Mouse (Mus musculus) stomach, embryonic 15.5 days (tissue): ENCODE results near the gene Tldc1. TPM values are rescaled to one million over a fixed set of nuclear protein-coding genes. Genes with fewer than 3 reads are reported as not detected.

Experiments
- ATAC-seq: fragments of 200-750 bp; cut with Nextera tagmentation; 2 replicates; pipeline ENCODE4 v1.8.0; 2017; ENCODE audit warnings: low read depth, moderate number of reproducible peaks, moderate TSS enrichment; ENCODE audit not compliant: insufficient read depth, low FRiP score
- H3K27ac ChIP-seq: fragments of 300-500 bp; sonication (generic); 2 replicates; pipeline ENCODE4 v1.5.1; 2015; ENCODE audit warnings: mild to moderate bottlenecking, inconsistent platforms
- H3K27me3 ChIP-seq: fragments of 300-500 bp; sonication (generic); replicated peaks from 2 replicates; pipeline ENCODE4 v1.6.1; 2015; ENCODE audit warnings: inconsistent platforms
- H3K36me3 ChIP-seq: fragments of 300-500 bp; sonication (generic); 2 replicates; pipeline ENCODE4 v1.6.1; 2015; ENCODE audit warnings: inconsistent platforms
- H3K4me1 ChIP-seq: fragments of 300-500 bp; sonication (generic); 2 replicates; pipeline ENCODE4 v1.6.1; 2015; ENCODE audit warnings: inconsistent platforms
- H3K4me2 ChIP-seq: fragments of 300-500 bp; sonication (generic); 2 replicates; pipeline ENCODE4 v1.6.1; 2015; ENCODE audit warnings: mild to moderate bottlenecking, inconsistent platforms
- H3K4me3 ChIP-seq: fragments of 300-500 bp; sonication (generic); replicated peaks from 2 replicates; pipeline ENCODE4 v1.5.1; 2015; ENCODE audit warnings: inconsistent platforms
- H3K9ac ChIP-seq: fragments of 300-500 bp; sonication (generic); 2 replicates; pipeline ENCODE4 v1.6.1; 2015; ENCODE audit warnings: inconsistent platforms
- H3K9me3 ChIP-seq: fragments of 300-500 bp; sonication (generic); 2 replicates; pipeline ENCODE4 v1.6.1; 2016; ENCODE audit warnings: inconsistent platforms
- WGBS: fragments of 180-500 bp; shearing (Covaris S2); methylation state at CpG from one replicate; pipeline ENCODE4 v1.1.7; 2015; 5-methylcytosine and 5-hydroxymethylcytosine counted together
- polyA plus RNA-seq: library from polyadenylated mRNA; unstranded; fragments of >200 nt; fragmentation: Nextera tagmentation; extraction: Ambion mirVana; gene quantifications from 2 replicates; pipeline ENCODE4 v1.2.1, GENCODE M21; 2015

Tldc1 gene
- polyA plus RNA-seq, 1 experiment from 2014 or later, result 12.9 TPM

DNA sequence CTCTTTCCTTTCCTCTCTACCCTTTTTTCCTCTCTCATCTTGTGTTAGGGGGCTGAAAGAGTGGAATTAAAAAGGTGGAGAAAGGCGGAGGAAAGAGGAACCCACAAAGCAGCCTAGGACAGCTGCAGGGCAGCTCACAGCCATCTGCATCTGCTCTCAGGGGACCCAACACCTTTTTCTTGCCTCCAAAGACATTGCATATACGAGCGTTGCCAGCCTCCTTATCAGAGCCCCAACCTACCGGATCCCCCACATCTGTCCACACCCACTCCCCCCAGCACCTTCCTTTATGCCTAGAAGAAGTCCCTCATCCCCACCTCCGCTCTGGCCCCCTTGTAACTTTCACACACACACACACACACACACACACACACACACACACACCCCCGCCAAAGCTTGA, 5.4 kb upstream of the Tldc1 start:
- Histone ChIP-seq H3K9ac (no peak overlapping the region), H3K4me2 (no peak overlapping the region), H3K4me3 (no peak overlapping the region), H3K27ac (no peak overlapping the region; the same call in 1 of the 2 replicates), H3K9me3 (no peaks in the 10 kb centered on the region), H3K36me3 (no peaks in the 10 kb centered on the region), H3K4me1 (0 out of 2 replicates have a peak, but pooled peaks cover 11% of the 10 kb centered on the region), H3K27me3 (no peaks in the 10 kb centered on the region)
- no peak for ATAC-seq
- WGBS, result 77% methylated on average over 6 of the region's 6 CpGs

DNA sequence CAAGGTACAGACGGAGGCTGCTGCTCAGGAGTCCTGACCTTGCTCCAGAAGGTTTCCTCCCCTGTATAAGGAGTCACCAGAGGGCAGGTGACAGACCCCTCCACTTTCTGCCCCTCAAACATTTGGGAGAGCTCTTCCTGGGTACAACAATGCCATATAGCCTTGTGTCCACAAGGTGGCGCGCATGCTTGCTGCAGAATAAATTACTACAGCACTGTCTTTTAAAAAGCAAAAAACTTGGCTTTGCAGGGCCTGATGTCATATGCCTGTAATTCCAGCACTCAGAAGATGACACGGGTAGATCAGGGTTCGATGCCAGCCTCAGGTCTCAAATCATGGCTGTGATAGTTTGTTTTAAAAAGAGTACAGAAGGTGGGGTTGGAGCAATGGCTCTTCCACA, 4.5 kb upstream of the Tldc1 start:
- Histone ChIP-seq H3K4me2 (no peak overlapping the region), H3K9me3 (no peaks in the 10 kb centered on the region), H3K27me3 (no peaks in the 10 kb centered on the region), H3K36me3 (no peaks in the 10 kb centered on the region), H3K27ac (no peak overlapping the region), H3K4me1 (peaks cover 14% of the 10 kb centered on the region; the same call in 1 of the 2 replicates), H3K9ac (no peak overlapping the region), H3K4me3 (no peak overlapping the region)
- WGBS, result 4% methylated on average over 5 of the region's 5 CpGs
- ATAC-seq, result no peak

DNA sequence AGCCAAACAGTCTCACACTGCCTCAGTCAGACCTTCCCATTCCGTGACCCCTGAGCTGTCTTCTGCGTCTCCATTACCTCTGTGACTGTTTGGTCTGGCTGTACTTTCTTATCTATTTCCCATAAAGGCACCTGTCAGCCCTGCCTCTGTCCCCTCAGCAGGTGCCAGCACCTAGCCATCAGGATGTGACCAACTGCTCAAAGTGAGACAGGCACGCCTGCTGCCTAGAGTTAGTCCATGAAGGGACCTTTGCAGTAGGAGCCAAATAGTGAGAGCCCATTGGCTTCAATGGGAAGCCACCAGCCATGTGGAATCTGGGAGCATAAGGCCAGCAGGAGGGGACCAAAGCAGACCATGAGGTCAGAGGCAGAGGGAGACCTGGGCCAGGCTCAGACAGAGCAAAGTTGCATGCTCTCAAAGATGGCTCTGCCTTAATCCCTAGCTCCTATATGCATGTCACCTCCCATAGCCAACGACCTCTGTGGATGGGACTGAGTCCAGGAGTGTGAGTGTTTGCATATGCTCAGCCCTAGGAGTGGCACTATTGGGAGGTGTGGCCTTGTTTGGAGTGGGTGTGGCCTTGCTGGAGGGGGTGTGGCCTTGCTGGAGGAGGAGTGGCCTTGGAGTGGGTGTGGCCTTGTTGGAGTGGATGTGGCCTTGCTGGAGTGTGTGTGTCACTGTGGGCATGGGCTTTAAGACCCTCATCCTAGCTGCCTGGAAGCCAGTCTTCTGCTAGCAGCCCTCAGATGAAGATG, 3.0 kb upstream of the Tldc1 start:
- WGBS, result 49% methylated on average over 4 of the region's 4 CpGs
- ATAC-seq, result 0 out of 2 replicates have a peak, but pooled peaks have one; percentile 7

DNA sequence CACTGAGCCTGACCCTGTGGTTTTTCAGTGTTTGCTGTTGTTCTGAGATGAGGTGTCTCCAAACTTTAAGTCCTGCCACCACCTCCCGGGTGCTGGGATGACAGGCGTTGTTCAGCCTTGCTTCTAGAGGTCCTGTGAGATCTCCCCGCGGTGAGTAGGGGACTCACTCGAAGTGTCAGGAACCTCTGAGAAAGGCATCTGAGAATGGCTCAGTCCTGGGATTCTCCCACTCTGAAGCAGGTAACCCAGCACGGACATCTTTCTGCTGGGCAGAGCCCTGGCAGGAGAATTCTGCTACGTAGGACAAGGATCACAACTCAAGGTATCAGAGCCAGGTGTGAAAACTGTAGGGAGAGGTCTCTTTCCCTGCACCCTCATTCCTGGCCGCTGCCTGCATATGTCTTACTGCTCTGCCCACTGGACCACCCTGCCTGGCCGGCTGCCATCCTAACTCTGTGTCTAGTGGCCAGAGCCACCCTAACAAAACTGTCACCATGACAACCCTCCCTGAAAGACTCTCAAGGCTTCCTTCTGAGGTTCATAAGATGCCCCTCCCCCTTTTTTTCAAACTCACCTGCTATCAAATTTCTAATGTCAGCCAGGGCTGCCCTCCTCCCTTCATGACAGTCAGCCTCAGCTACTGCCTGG, 2.3 kb upstream of the Tldc1 start:
- H3K4me3 ChIP-seq, result no peak overlapping the region
- no peaks in the 10 kb centered on the region for H3K9me3 ChIP-seq
- H3K4me1 ChIP-seq, result peaks cover 24% of the 10 kb centered on the region
- H3K9ac ChIP-seq, result no peak overlapping the region
- WGBS, result 74% methylated on average over 9 of the region's 9 CpGs
- ATAC-seq, result no peak
- no peaks in the 10 kb centered on the region for H3K36me3 ChIP-seq
- no peak overlapping the region for H3K27ac ChIP-seq
- H3K4me2 ChIP-seq, result no peak overlapping the region
- H3K27me3 ChIP-seq, result no peaks in the 10 kb centered on the region

More for the DNA sequence above, 3.0 kb upstream of the Tldc1 start:
- no peak overlapping the region for H3K27ac ChIP-seq
- H3K4me3 ChIP-seq, result no peak overlapping the region
- H3K4me2 ChIP-seq, result no peak overlapping the region
- H3K9me3 ChIP-seq, result no peaks in the 10 kb centered on the region
- no peaks in the 10 kb centered on the region for H3K27me3 ChIP-seq
- no peak overlapping the region for H3K9ac ChIP-seq
- H3K4me1 ChIP-seq, result peaks cover 24% of the 10 kb centered on the region
- no peaks in the 10 kb centered on the region for H3K36me3 ChIP-seq

DNA sequence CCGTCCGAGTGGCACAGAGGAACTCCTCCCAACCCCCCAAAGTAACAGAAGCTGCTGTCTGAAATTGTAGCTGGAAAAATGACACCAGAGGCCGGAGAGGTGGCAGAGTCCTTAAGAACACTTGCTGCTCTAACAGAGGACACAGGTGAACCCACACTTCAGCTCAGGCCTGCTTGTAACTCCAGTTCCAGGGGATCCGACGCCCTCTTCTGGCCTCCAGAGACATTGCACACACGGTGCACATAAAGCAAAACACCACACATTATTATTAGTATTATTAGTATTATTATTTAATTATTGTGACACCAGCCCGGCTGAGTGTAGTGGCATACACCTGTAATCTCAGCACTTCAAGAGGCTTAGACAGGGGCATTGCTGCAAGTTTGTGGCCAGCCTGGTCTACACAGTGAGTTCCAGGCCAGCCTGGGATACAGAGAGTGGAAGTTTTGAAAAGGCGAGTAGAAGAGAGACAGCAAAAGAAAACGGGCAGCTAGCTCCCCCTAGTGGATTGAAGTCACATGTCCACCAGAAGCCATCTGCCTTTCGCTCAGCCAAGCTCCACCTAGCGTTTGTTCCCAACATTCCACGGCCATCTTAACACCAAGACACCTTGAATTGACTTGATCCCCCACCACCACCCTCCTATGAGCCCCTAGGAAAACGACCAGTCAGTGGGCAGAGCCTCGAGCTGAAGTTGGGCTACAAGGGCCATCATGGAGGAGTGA, 959 bp upstream of the Tldc1 start:
- H3K4me1 ChIP-seq, result peaks cover 24% of the 10 kb centered on the region
- no peaks in the 10 kb centered on the region for H3K27me3 ChIP-seq
- H3K4me3 ChIP-seq, result no peak overlapping the region
- H3K36me3 ChIP-seq, result no peaks in the 10 kb centered on the region
- no peaks in the 10 kb centered on the region for H3K9me3 ChIP-seq
- peak overlapping the region; percentile 72; the same call in 1 of the 2 replicates for H3K27ac ChIP-seq
- peak overlapping the region; percentile 84 for H3K4me2 ChIP-seq
- H3K9ac ChIP-seq, result no peak overlapping the region
- ATAC-seq, result peak; percentile 1; the same call in 1 of the 2 replicates
- 24% methylated on average over 14 of the region's 14 CpGs for WGBS

DNA sequence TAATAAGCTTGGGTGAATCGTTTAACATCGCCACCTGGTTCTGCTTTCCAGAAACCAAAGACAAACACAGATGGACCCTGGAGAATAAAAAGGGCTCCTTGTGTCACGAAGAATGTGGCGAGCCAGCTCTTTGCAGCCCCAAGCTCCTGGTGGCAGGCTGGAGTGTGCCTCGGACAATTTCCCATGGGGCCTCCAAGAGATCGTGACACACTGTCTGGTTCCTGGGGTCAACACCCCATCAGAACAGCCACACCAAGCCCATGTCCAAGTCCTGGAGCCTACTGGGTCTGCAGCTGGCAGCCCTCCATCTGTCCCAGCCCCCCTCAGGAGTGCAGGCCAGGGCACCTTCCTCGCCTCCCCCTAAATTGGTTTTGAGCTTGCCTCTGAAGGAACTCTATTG, 451 bp downstream of the Tldc1 start:
- 0 out of 2 replicates have a peak, but pooled peaks cover 4% of the 10 kb centered on the region for H3K36me3 ChIP-seq
- peak overlapping the region; percentile 73 for H3K27ac ChIP-seq
- peaks cover 24% of the 10 kb centered on the region for H3K4me1 ChIP-seq
- peak; percentile 8; the same call in 1 of the 2 replicates for ATAC-seq
- no peaks in the 10 kb centered on the region for H3K9me3 ChIP-seq
- WGBS, result 14% methylated on average over 7 of the region's 7 CpGs
- H3K4me3 ChIP-seq, result peak overlapping the region; percentile 65
- H3K9ac ChIP-seq, result peak overlapping the region; percentile 51
- H3K27me3 ChIP-seq, result no peaks in the 10 kb centered on the region
- peak overlapping the region; percentile 84 for H3K4me2 ChIP-seq

DNA sequence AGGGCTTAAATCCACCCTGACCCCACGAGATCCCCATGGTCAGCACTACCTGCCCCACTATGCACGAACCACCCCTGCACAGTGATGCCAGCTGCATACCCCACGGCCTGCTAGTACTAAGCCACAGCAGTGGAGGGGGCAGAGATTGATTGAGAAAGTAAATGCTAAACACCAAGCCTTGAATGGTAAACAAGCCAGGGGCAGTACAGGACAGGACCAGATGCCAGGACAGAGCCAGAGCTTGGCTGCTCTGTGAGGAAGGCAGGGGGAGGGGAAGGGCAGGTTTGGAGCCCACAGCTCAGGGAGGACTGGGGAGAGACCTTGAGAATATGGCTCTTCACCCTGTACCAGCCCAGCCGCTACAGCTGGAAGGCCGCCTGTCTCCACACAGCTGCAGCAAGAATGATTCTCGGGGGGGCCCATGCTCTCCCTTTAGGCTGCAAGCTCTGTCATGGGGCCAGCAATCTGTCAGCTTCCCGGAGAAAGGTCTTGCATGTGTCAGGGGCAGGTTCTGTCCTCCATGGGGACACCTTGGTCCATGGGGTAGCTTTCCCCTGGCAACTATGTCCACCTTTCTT, 1.5 kb downstream of the Tldc1 start:
- Histone ChIP-seq H3K9me3 (no peaks in the 10 kb centered on the region), H3K27ac (no peak overlapping the region), H3K4me1 (peaks cover 24% of the 10 kb centered on the region), H3K9ac (no peak overlapping the region), H3K4me2 (no peak overlapping the region), H3K4me3 (no peak overlapping the region), H3K27me3 (no peaks in the 10 kb centered on the region), H3K36me3 (0 out of 2 replicates have a peak, but pooled peaks cover 4% of the 10 kb centered on the region)
- ATAC-seq, result no peak
- 77% methylated on average over 7 of the region's 7 CpGs for WGBS

DNA sequence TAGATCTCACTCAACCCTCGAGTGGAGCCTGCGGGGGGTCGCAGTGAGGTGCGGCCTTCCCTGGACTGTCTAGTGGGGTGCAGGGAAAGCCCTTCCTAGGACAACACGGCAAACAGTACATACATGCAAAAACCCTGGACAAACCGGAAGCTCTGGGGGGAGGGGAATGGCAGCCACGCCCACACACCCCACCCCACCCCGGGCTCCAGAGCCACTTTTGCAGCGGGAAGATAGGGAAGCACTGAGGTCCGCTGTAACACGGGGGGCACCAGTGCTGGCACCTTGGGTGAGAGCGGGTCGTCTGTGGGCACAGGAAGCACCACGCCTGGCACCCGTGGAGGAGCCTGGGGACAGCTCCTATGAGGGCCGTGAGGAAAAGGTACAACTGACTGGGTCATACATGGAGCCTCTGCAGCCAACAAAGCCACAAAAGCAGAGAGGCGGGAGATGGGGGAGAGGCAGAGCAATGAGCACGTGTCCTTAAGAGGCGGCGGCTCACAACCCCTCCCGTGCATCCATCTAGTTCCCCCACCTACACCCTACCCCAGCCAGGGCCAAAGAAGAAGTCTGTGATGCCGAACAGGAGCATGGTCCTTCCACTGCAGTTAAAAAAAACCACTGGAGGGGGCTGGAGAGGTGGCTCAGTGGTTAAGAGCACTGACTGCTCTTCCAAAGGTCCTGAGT, 12.3 kb downstream of the Tldc1 start:
- Histone ChIP-seq H3K36me3 (peaks cover 11% of the 10 kb centered on the region; the same call in 1 of the 2 replicates), H3K4me3 (no peak overlapping the region), H3K9me3 (no peaks in the 10 kb centered on the region), H3K27me3 (no peaks in the 10 kb centered on the region), H3K4me1 (0 out of 2 replicates have a peak, but pooled peaks cover 3% of the 10 kb centered on the region), H3K9ac (no peak overlapping the region), H3K27ac (no peak overlapping the region), H3K4me2 (no peak overlapping the region)
- peak; percentile 28; the same call in 1 of the 2 replicates for ATAC-seq
- 62% methylated on average over 22 of the region's 22 CpGs for WGBS

DNA sequence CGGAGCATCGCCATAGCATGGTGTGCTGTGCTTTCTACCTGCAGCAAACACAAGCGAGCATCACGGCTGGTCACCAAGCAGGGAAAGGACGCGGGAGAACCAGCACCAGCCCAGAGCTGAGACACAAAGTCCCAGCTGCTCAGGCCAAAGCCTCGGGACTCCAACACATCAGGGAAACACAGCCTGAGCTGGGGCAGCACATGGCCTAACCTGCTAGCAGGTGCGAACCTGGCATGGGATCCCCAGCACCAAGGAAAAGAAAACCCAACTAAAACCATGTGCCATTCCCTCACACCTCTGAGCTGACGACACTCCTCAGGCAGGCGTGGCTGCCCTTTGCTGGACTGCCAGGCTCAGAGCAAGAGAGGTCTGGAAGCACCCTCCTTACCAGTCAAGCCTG, 12.9 kb downstream of the Tldc1 start:
- H3K9me3 ChIP-seq, result no peaks in the 10 kb centered on the region
- H3K4me3 ChIP-seq, result no peak overlapping the region
- 0 out of 2 replicates have a peak, but pooled peaks cover 3% of the 10 kb centered on the region for H3K4me1 ChIP-seq
- peaks cover 11% of the 10 kb centered on the region; the same call in 1 of the 2 replicates for H3K36me3 ChIP-seq
- no peak for ATAC-seq
- H3K9ac ChIP-seq, result no peak overlapping the region
- H3K4me2 ChIP-seq, result no peak overlapping the region
- 92% methylated on average over 10 of the region's 10 CpGs for WGBS
- H3K27ac ChIP-seq, result no peak overlapping the region
- no peaks in the 10 kb centered on the region for H3K27me3 ChIP-seq

DNA sequence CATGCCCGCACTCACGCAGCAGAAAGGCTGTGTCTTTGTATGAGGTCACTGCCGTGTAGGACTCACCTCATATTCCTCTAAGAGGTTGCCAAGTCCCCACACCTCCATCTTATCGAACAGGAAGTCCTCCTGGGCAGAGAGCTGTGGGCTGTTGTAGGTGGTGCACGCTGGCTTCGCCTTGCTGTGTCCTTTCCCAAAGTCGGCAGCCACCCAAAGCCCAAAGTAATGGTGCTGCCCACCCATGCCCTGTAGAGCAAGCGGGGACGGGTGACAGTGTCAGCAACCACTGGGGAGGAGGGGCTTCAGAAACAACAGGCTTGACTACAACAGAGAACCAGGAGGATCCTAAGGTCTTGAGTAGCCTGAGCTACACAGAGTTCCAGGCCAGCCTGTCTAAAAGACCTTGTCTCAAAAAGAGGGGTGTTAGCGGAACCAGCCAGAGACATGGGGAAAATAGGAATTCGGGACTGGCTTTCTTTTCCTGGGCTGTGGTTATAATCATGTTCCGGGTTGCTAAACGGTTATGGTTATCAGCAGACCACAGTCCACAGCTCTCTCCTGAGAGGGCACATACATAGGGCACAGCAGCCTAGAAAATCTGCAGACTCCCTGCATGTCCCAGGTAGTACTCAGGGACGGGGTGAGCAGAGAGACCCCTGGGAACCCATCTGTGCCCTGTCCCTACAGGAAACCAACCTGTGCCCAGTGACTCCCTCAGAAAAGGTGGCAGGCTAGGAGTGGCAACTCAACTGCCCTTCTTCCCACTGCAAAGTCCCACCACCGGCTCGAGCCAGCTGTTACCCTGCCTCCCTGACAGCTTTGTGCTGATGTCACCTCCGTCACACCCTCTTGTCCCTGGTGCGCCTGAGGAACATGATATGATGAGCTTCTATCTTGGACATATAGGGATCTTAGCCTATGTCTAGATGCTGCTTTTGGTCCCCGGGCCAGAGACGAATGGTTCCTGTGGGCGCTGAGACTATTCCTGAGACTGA, 15.7 kb downstream of the Tldc1 start:
- ATAC-seq, result no peak
- 82% methylated on average over 21 of the region's 21 CpGs for WGBS
- Histone ChIP-seq H3K36me3 (peaks cover 8% of the 10 kb centered on the region; the same call in 1 of the 2 replicates), H3K27me3 (no peaks in the 10 kb centered on the region), H3K4me2 (no peak overlapping the region), H3K4me3 (no peak overlapping the region), H3K4me1 (0 out of 2 replicates have a peak, but pooled peaks cover 3% of the 10 kb centered on the region), H3K27ac (no peak overlapping the region), H3K9ac (no peak overlapping the region), H3K9me3 (no peaks in the 10 kb centered on the region)
